8 mouse cellular contexts compared by ENCODE assay signal in genomic region chr14:8173542-8174250, GRCm38 (mm10). TPM values are rescaled to one million over a fixed set of nuclear protein-coding genes. Genes with fewer than 3 reads are reported as not detected.
DNase-seq lines count a peak whose midpoint lies in the region; ATAC-seq and TF ChIP-seq lines count a peak whose summit lies in the region.
"Not testable (repeated sequence)": the region's sequence is repeated elsewhere in the genome, so short reads cannot be mapped to it uniquely, and the experiment has no call there.

No protein-coding gene starts in this region.

- peak overlapping the region; percentile 48 for H3K9ac ChIP-seq in lung, embryonic 14.5 days

- H3K4me3 ChIP-seq in lung, embryonic 14.5 days (ENCODE audit: low read depth, low read length) = peak overlapping the region; percentile 87
- peak overlapping the region; percentile 54 for H3K4me3 ChIP-seq in thymus, adult 2 months (ENCODE audit: control insufficient read depth, insufficient read depth, low read length)

- H3K4me2 ChIP-seq in lung, embryonic 14.5 days = peak overlapping the region; percentile 79

- TF ChIP-seq POLR2A in thymus, adult 2 months (IDR thresholded peaks at IDR 0.05; ENCODE audit: control insufficient read depth, extremely low read depth, insufficient read depth, low read length, poor library complexity) = not testable (repeated sequence)

- peaks cover 25% of the 10 kb centered on the region for H3K36me3 ChIP-seq in lung, embryonic 14.5 days (ENCODE audit: insufficient read depth)
- not testable (repeated sequence) for H3K36me3 ChIP-seq in thymus, adult 2 months (ENCODE audit: control insufficient read depth, insufficient read depth, low read length)

- peak; percentile 36 for TF ChIP-seq CTCF in lung, embryonic 14.5 days (IDR thresholded peaks at IDR 0.05; ENCODE audit: low read depth)
- not testable (repeated sequence) for TF ChIP-seq CTCF in thymus, adult 2 months (IDR thresholded peaks at IDR 0.05; ENCODE audit: borderline replicate concordance, control insufficient read depth, extremely low read depth, insufficient read depth, low read length, poor library complexity)

- peak; percentile 41 for DNase-seq in ES-CJ7 (ENCODE audit: low read depth, low spot score)
- DNase-seq in cerebellum, adult 11-12 months = peak; percentile 40
- peak; percentile 48 for DNase-seq in fibroblast of lung, adult 2 months (ENCODE audit: low read depth)
- DNase-seq in heart, postnatal 4 days = peak; percentile 23
- peak; percentile 43 for DNase-seq in kidney, postnatal 14 days
- DNase-seq in lung, embryonic 14.5 days = peak; percentile 38
- DNase-seq in natural killer cell, adult 2 months (ENCODE audit: low spot score in 2 of 2) = peak; percentile 28 to 59
- DNase-seq in thymus, adult 2 months = peak; percentile 54

- ATAC-seq in lung, embryonic 14.5 days (ENCODE audit: insufficient read depth) = peak; percentile 2; the same call in 1 of the 2 replicates

- WGBS in lung, embryonic 14.5 days = 19% methylated on average over 5 of the region's 7 CpGs
- 19% methylated on average over 7 of the region's 7 CpGs for WGBS in thymus, adult 2 months

- H3K9me3 ChIP-seq in lung, embryonic 14.5 days (ENCODE audit: low read depth, low read length) = not testable (repeated sequence)

- H3K27me3 ChIP-seq in lung, embryonic 14.5 days (ENCODE audit: insufficient read depth, low read length); thymus, adult 2 months (ENCODE audit: control insufficient read depth, insufficient read depth, low read length): not testable (repeated sequence)

- H3K27ac ChIP-seq in lung, embryonic 14.5 days (ENCODE audit: low read depth) = peak overlapping the region; percentile 58
- H3K27ac ChIP-seq in thymus, adult 2 months (ENCODE audit: control insufficient read depth, insufficient read depth, low read length) = not testable (repeated sequence)

- not testable (repeated sequence) for H3K4me1 ChIP-seq in lung, embryonic 14.5 days (ENCODE audit: insufficient read depth); thymus, adult 2 months (replicated peaks; ENCODE audit: control insufficient read depth, insufficient read depth, low read length)

RNA-seq across cellular contexts. Expression of gene Pdhb, which starts 0.9 kb away (rescaled TPM):
- total RNA-seq in heart, postnatal 4 days (2021) = 100 to 1,000 TPM; 617 to 634 TPM
- polyA plus RNA-seq in lung, embryonic 14.5 days (2014; fragmentation: Nextera tagmentation; extraction: Ambion mirVana) = 166 and 173 TPM in 2 replicates
- 79.8 and 88.9 TPM in 2 replicates for polyA plus RNA-seq in thymus, adult 2 months (2012; rRNA removed)

RNA-seq across cellular contexts. Expression of gene Kctd6, which starts 40.2 kb away (rescaled TPM):
- 10 to 100 TPM; 13.2 to 14.1 TPM for total RNA-seq in heart, postnatal 4 days (2021)
- 15.6 and 16.6 TPM in 2 replicates for polyA plus RNA-seq in lung, embryonic 14.5 days (2014; fragmentation: Nextera tagmentation; extraction: Ambion mirVana)
- polyA plus RNA-seq in thymus, adult 2 months (2012; rRNA removed) = 6.6 and 7.3 TPM in 2 replicates
